Mouse (Mus musculus): ENCODE measurements around the gene Ppa2.

DNA sequence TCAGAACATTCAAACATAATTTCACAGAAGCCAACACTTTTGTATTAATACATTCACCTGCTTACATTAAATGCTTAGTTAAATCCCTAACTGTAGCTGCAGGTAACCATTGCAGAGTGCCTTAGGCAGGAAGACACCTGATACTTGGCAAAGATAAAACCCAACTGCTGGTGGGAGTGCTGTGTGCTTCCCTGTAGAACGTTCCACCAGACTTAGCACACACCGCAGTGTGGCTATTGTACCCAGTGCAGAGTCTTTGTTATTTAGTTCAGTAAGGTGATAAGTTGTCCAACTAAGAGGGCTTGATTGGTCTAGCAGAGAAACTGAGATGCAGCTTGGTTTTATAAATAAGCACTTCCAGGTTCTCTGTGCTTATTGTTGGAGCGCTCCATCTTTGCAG lies 54.2 kb downstream of the Ppa2 start:
- TF ChIP-seq CTCF (IDR thresholded peaks at IDR 0.05), result no peak
- TF ChIP-seq EP300 (IDR thresholded peaks at IDR 0.05), result no peak
